Mouse (Mus musculus): ENCODE results near the gene Zfp617.

DNA sequence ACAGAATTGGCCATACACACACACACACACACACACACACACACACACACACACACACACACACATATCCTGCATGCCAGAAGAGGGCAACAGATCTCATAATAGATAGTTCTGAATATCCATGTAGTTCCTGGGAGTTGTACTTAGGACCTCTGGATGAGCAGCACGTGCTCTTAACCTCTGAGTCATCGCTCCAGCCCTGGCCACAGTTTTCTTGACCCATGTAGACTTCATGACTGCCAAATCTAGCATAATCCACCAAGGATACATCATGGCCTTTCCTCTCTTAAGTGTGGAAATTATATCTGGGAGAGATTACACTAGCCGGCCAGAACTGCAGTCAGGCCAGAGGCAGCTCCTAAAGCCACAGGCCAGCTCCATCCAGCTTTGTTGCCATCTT is 18.1 kb downstream of the Zfp617 start:
- TF ChIP-seq CTCF (conservative IDR thresholded peaks at IDR 0.05; ENCODE audit: low read length) (no peak), POU5F1 (IDR thresholded peaks at IDR 0.05; ENCODE audit: borderline replicate concordance, low read length) (no peak), NANOG (IDR thresholded peaks at IDR 0.05; ENCODE audit: borderline replicate concordance, low read length) (no peak)

Data from E14TG2a.4 (cell line).